Mouse (Mus musculus) urinary bladder, postnatal 25 days (tissue): ENCODE measurements around the gene Ifnar2.

Experiments used
- DNase-seq: peaks from one replicate; pipeline ENCODE4 v3.0.0; 2022; ENCODE audit warnings: low spot score

Gene Ifnar2

DNA sequence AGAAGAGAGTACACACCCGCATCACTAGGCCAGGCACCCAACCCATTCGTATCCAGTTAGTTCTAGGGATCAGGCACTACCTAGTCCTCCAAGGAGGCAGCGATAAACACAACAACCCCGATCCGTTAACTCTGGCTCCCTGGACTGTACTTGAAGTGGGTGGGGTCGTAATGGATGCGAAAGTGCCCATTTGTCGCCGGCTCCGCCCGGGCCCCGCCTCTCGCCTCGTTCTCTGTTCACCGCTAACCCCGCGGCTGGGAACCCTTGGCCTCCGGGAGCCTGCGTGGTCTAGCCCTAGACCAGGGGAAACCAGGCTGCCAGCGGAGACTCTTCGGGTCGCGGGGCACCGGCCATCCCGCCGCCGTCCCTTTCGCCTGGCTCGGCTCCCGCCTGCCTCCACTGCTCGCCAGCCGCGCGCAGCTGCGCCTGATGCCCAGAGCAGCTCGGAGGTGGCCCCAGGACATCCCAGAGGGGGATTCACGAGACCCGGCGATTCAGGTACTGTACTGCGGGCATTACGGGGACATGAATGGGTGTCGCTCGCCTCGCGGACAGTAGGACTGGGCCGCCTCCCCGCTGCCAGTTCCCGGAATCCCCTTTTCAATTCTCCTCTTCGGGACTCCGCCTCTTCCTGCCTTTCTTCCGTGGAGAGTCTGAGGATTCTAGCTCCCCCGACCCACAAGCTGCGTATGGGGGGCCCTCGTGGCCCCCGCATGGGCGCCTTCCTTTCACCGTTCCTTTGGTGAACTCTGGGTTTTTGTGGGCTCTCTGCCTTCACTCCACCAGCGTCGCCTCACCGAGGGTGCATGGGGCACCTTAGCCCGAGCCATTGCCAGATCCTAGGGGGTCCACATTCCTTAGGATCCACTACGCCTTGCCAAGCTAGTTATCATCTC is at the start of gene Ifnar2:
TSS of gene Ifnar2 (plus strand) at position 207 of the 896 bp plus-strand sequence.
- peak; percentile 69 for DNase-seq

- no peak for DNase-seq
Observed at GRCm38 (mm10) chr16:91327605-91328004, 45.0 kb upstream of the Ifnar2 start.

DNA sequence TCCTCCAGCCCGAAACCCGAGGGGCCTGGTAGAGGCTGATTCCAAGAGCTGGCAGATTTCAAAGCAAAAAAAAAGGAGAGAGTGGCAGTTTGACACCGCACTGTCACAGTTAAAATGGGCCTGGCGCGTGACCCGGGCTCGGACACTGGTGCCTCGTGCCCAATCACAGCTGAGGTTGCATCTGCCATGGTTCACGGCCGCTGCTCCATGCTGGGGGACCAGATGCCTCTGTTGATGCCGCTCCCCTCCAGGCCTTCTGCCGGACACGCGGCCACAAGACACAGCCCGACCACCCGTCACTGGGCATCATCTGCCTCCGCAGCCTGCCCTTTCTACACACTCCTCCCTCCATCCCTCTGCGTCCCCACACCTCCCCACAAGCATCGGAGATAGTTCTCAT is 43.7 kb upstream of the Ifnar2 start:
- DNase-seq: no peak

DNA sequence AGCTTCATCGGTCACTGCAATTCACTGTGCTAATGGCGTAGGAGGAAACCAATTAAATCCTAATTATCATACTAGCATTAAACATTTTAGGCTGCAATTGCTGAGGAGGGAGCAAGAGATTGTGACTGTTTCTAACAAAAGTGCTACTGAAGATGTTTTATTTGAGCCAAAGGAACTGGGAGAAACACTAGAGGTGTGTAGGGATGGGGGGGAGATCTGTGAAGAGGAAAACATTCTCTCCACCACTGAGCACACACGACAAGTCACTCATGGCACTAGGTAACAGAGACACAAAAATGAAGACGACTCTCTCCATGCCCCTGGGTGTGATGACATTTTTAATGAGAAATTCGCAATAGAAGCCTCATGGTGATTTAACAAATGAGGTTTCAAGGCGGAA is 42.1 kb upstream of the Ifnar2 start:
- no peak for DNase-seq

- DNase-seq: no peak
Observed at GRCm38 (mm10) chr16:91331153-91331552, 41.4 kb upstream of the Ifnar2 start.

- no peak for DNase-seq
Observed at GRCm38 (mm10) chr16:91332880-91333279, 39.7 kb upstream of the Ifnar2 start.

- DNase-seq: no peak
Observed at GRCm38 (mm10) chr16:91334190-91334893, 38.2 kb upstream of the Ifnar2 start.

DNA sequence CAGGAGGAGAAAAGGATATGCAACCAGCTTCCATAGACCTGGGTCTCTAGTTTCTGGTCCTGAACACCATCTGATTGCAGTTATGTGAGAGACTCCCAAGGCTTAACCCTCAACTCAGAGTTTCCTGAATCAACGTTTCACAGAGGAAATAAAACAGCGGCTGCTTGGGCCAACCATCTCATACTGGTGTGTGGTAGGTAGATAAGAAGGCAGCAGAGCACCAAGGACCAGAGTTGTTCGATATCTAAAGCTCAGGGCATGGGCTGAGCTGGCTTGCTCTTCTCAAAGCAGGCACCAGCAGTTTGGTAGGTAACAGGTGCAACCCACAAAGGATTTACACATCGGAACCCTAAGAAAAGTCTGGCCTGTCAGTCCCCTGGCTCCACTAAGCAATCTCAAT is 35.8 kb upstream of the Ifnar2 start:
- DNase-seq: no peak

DNA sequence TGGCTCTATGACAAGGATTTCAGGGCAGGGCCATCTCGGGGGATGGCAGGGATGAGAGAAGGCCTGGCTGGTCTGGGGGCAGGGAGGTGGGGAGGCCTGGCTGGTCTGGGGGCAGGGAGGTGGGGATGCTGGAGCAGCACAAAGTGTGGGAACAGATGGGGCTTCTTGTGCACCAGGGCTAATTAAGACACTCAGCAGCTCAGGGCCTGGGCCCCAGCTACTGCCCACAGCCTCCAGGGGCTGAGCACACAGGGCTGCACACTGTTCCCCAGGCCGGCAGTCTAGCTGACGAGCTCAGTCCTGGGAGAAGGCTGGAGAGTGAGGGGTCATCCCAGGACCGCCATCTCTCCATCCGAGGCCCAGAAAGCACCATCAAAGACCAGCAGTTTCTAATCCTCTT is 35.1 kb upstream of the Ifnar2 start:
- DNase-seq: no peak

DNA sequence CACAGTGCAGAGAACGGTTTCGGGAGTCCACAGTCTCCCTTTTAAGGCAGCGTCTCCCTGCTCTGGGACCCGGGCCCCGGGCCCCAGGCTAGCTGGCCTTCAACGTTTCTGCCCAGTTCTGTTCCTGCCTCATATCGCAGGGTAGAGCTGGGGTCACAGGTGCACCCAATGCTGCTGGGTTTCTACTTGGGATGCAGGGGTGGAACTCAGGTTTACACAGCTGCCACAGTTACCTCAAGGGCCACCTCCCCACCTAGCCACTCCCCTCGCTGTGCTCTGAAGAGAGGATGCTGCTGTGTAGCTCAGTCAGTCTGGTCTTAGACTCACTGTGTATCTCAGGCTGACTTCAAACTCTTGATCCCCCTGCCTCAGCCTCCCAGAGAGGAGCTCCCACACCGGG is 26.1 kb upstream of the Ifnar2 start:
- DNase-seq: no peak

DNA sequence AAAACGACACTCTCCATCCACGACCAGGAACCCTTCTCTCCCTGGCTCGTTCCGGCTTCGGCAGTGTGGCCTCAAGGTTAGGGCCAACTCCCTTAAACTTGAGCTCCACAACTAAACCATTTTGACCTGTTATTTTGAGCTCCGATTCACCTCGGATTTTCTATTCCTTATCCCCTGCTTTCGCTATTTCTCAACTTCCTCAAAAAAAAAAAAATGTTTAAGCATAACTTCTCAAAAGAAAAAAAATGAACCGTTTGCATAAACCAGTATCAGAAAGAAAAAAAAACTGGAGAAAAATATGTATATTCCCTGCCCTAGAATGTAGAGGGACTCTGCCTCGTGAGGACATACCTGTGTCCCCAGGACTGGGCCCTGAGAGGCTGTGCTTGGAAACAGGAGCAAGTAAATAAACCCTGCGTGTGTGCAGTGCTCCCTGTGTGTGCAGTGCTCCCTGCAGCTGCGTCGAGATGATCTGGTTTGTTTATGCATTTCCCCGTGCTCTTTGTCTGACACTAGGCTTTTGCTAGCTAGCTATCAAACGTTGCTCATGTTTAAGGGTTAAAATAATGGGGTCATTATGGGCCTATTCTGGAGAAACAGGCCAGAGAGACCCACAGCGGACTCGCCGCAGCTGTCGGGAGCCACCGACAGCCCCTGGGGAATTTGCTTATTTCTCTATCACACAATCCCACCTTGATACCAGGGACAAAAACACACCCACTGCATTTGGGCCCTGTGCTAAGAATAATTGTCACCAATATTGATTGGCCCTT is 24.9 kb upstream of the Ifnar2 start:
- DNase-seq: no peak

- no peak for DNase-seq
Observed at GRCm38 (mm10) chr16:91348264-91348565, 24.4 kb upstream of the Ifnar2 start.

GRCm38 (mm10) chr16:91348588-91349330 is 23.8 kb upstream of the Ifnar2 start:
- DNase-seq: no peak

DNA sequence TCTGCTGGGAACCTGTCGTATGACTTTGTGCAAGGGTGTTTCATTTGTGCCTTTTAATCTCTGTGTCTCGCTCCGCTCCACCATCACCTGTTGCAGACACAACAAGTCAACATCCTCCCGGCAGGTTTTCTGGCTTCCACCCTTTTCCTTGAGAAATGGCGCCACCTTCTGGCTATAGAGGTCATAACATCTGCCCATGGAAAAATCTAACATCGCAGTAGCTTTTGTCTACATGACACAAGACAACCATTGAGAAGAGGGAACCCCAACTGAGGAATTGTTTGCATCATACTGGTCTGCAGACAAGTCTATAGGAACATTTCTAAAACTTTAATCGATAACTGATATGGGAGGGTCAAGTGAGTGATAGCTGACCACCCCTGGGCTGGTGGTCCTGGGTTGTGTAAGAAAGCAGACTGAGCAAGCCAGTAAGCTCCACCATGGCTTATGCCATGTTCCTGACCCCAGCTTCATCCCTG is 20.5 kb upstream of the Ifnar2 start:
- DNase-seq: peak; percentile 69

GRCm38 (mm10) chr16:91352749-91353148 is 19.8 kb upstream of the Ifnar2 start:
- DNase-seq: no peak

DNA sequence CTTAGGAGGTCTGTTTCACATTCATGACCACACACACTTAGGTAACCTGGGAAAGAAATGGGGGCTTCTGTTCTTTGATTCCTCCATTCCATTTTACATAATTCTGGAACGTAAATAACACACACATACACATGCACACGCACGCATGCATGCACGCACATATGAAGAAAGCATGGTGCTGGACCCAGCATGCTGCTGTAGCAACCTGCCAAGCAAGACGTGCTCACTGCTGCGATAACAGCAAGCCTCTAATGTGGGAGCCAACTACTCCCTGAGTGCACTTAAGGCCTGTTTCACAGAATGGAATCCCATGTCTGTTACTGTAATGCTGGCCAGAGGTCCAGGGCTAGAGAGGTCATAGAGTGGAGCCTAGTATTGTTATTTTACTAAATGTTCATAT is 19.4 kb upstream of the Ifnar2 start:
- no peak for DNase-seq

GRCm38 (mm10) chr16:91353638-91354037 is 18.9 kb upstream of the Ifnar2 start:
- DNase-seq: no peak

GRCm38 (mm10) chr16:91354599-91354998 is 18.0 kb upstream of the Ifnar2 start:
- no peak for DNase-seq

GRCm38 (mm10) chr16:91355160-91355559 is 17.4 kb upstream of the Ifnar2 start:
- no peak for DNase-seq

DNA sequence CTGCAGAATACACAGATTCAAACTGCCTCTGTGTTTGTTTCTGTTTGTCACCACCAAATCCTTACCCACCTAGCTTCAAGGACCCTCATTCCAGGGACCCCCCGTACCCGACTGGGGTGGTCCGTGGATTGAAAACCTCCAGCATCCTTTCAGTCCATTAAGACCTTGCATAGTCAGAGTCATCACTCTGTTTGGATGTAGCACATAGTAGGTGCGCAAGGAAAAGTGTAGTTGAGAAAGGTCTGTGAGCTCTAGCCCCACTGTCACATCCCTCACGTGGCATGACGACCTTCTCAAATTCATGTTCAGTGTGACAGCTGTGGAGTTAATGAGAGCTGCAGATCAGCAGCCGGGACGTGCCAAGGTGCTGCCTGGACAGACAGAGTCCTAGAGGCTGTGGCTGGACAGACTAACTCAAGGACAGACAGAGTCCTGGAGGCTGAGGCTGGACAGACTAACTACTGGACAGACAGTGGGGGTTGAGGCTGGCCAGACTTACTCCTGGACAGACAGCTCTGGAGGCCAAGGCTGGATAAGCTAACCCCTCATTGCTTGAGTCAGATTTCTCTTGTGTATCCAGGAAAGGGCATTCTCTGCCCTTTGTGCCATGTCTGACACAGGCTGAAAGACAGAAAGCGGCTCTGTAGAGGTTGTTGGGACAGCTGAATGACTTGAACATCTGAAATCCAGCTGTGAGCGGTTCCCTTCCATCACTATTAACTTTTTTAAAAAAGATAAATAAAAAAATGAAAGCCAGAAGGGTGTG is 15.6 kb upstream of the Ifnar2 start:
- DNase-seq: no peak

GRCm38 (mm10) chr16:91357526-91357900 is 15.1 kb upstream of the Ifnar2 start:
- DNase-seq: no peak
